Mouse (Mus musculus): Measurements from ENCODE around the gene Pth2. TPM values are rescaled to one million over a fixed set of nuclear protein-coding genes. Genes with fewer than 3 reads are reported as not detected.

The Pth2 gene
- polyA plus RNA-seq, 1 experiment from 2014 or later, result not detected

DNA sequence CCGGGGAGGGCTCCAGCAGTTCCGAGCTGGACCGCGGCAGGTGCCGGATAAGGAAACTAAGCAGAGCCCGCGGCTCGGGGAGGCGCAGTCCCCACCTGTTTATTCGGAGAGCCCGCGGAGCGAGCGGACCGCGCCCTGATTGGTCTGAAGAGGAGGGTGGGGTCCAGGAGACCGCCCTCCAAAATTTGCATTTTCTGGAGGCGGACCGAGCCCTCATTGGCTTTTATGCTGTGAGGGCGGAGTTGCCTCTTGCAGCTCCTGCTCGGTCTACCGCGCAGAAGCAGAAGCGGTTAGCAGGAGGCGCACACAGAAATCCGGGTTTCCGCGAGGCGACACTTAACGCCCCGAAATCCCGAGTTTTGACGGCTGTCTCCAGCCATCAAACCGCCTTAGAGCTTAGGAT lies 1.4 kb downstream of the Pth2 start:
- peaks cover 100% of the 10 kb centered on the region for H3K27me3 ChIP-seq (ENCODE audit: insufficient read depth, poor library complexity, severe bottlenecking)
- H3K4me3 ChIP-seq, result peak overlapping the region; percentile 45
- no peaks in the 10 kb centered on the region for H3K9me3 ChIP-seq
- H3K4me1 ChIP-seq (replicated peaks), result peaks cover 34% of the 10 kb centered on the region
- peak; percentile 89 for DNase-seq (ENCODE audit: low spot score)
- under 1% methylated on average over 34 of the region's 34 CpGs for WGBS
- H3K27ac ChIP-seq, result no peak overlapping the region
- no peaks in the 10 kb centered on the region for H3K36me3 ChIP-seq

DNA sequence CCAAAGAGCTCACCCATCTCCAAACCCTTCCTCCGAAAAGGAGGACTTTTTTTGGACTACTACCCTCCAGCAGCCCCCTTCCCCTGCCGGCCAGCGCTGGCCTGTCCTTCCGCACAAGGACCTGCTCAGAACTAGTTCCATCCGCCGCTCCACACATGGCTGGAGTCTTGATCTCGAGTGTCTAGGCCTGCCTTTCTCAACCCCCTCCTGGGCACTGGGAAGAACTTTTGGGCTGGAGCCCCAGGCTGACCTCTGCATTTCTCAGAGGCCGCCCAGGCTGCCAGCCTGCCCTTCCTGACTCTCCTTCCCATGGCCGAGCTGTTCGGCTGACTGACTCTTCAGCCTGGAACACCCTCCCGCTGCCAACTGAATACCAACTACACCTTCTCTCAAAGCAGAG lies 1.8 kb downstream of the Pth2 start:
- Histone ChIP-seq H3K9me3 (no peaks in the 10 kb centered on the region), H3K27me3 (ENCODE audit: insufficient read depth, poor library complexity, severe bottlenecking) (peaks cover 99% of the 10 kb centered on the region), H3K4me3 (peak overlapping the region; percentile 45), H3K36me3 (no peaks in the 10 kb centered on the region), H3K4me1 (replicated peaks) (peaks cover 32% of the 10 kb centered on the region), H3K27ac (no peak overlapping the region)
- 16% methylated on average over 11 of the region's 11 CpGs for WGBS
- no peak for DNase-seq (ENCODE audit: low spot score)

DNA sequence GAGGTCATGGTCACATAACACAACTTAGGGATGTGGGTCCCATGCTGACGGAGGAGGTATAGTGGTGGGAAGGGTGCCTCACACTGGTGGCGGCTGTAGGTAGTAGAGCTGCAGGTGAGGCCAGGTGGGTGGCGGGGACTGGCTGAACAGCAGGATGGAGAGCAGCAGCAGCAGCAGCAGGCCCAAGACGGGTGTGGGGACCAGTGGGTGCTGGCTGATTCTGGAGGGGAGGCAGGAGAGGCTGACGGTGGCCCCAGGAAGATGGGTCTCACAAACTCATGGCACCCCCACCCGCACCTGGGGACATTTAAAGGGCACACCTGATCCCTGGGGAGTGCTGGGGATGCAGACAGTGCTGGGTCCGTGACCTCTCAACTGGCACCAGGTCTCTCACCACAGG lies 2.9 kb downstream of the Pth2 start:
- WGBS, result 58% methylated on average over 7 of the region's 7 CpGs
- DNase-seq (ENCODE audit: low spot score), result no peak
- no peaks in the 10 kb centered on the region for H3K9me3 ChIP-seq
- peaks cover 32% of the 10 kb centered on the region for H3K4me1 ChIP-seq (replicated peaks)
- no peak overlapping the region for H3K27ac ChIP-seq
- H3K27me3 ChIP-seq (ENCODE audit: insufficient read depth, poor library complexity, severe bottlenecking), result peaks cover 99% of the 10 kb centered on the region
- H3K36me3 ChIP-seq, result no peaks in the 10 kb centered on the region
- H3K4me3 ChIP-seq, result no peak overlapping the region

GRCm38 (mm10) chr7:45185921-45186320 lies 5.1 kb downstream of the Pth2 start:
- no peak overlapping the region for H3K4me3 ChIP-seq
- DNase-seq (ENCODE audit: low spot score), result no peak
- no peaks in the 10 kb centered on the region for H3K36me3 ChIP-seq
- 68% methylated on average over 7 of the region's 7 CpGs for WGBS
- peaks cover 31% of the 10 kb centered on the region for H3K4me1 ChIP-seq (replicated peaks)
- no peaks in the 10 kb centered on the region for H3K9me3 ChIP-seq
- H3K27me3 ChIP-seq (ENCODE audit: insufficient read depth, poor library complexity, severe bottlenecking), result peaks cover 97% of the 10 kb centered on the region
- 0 out of 2 replicates have a peak overlapping the region, but pooled peaks have one; percentile 20 for H3K27ac ChIP-seq

DNA sequence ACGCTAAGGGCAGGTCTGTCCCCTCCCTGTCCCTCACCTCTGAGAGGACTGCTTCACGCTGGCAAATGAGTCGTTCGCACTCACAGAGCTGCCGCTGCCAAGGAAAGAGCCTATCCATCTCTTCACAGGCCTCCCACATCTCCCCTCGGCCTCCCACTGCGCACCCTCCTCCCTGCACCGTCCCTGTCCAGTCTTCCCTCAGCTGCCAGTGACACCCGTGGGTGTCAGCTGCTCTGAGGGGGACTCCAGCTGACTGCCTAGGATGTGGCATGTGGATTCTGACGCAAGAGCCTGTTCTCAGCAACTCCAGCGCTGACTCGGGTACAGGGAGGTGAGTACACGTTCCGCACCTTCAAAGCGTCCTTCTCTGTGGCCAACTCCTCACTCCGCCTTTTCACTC lies 8.8 kb downstream of the Pth2 start:
- Histone ChIP-seq H3K36me3 (no peaks in the 10 kb centered on the region), H3K27me3 (ENCODE audit: insufficient read depth, poor library complexity, severe bottlenecking) (peaks cover 81% of the 10 kb centered on the region), H3K9me3 (no peaks in the 10 kb centered on the region), H3K4me1 (replicated peaks) (peaks cover 34% of the 10 kb centered on the region), H3K4me3 (no peak overlapping the region), H3K27ac (no peak overlapping the region)
- WGBS, result 59% methylated on average over 16 of the region's 16 CpGs
- no peak for DNase-seq (ENCODE audit: low spot score)

GRCm38 (mm10) chr7:45190186-45190585 lies 9.4 kb downstream of the Pth2 start:
- Histone ChIP-seq H3K27me3 (ENCODE audit: insufficient read depth, poor library complexity, severe bottlenecking) (peaks cover 75% of the 10 kb centered on the region), H3K4me3 (no peak overlapping the region), H3K9me3 (no peaks in the 10 kb centered on the region), H3K36me3 (no peaks in the 10 kb centered on the region), H3K4me1 (replicated peaks) (peaks cover 34% of the 10 kb centered on the region), H3K27ac (no peak overlapping the region)
- no peak for DNase-seq (ENCODE audit: low spot score)
- WGBS, result 90% methylated on average over 6 of the region's 6 CpGs

- H3K4me1 ChIP-seq (replicated peaks), result peaks cover 42% of the 10 kb centered on the region
- 74% methylated on average over 2 of the region's 2 CpGs for WGBS
- no peaks in the 10 kb centered on the region for H3K9me3 ChIP-seq
- no peak overlapping the region for H3K27ac ChIP-seq
- H3K36me3 ChIP-seq, result no peaks in the 10 kb centered on the region
- H3K27me3 ChIP-seq (ENCODE audit: insufficient read depth, poor library complexity, severe bottlenecking), result peaks cover 74% of the 10 kb centered on the region
- no peak overlapping the region for H3K4me3 ChIP-seq
- no peak for DNase-seq (ENCODE audit: low spot score)
Observed at GRCm38 (mm10) chr7:45191161-45191560, 10.4 kb downstream of the Pth2 start.

DNA sequence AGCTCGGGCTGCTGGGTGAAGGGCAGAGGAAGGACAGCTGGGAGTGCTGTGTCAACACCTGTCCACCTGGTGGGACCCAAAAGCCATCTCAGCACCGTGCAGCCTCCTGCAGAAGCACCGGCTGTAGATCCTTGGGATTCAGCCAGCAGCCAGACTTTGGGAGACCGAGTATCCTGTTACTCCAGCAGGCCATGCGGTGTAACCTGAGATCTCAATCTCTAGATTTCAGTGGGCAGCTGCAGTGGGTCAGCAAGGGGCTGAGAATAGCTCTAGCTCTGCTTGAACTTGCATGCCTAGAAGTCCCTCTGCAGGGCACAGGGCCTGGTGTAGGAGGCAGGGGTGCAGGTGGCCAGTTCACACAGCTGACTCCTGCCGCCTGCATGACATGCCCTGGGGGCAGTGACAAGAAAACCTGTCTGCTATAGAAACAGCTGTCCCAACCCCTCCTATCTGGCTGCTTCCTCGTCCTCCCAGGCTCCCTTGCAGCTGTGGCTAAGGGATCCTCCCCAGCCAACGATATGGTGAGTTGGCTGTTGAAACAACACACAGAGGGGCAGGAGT lies 11.1 kb downstream of the Pth2 start:
- Histone ChIP-seq H3K27ac (0 out of 2 replicates have a peak overlapping the region, but pooled peaks have one; percentile 5), H3K9me3 (no peaks in the 10 kb centered on the region), H3K36me3 (no peaks in the 10 kb centered on the region), H3K27me3 (ENCODE audit: insufficient read depth, poor library complexity, severe bottlenecking) (peaks cover 71% of the 10 kb centered on the region), H3K4me3 (no peak overlapping the region), H3K4me1 (replicated peaks) (peaks cover 49% of the 10 kb centered on the region)
- peak; percentile 53 for DNase-seq (ENCODE audit: low spot score)
- 18% methylated on average over 8 of the region's 8 CpGs for WGBS

GRCm38 (mm10) chr7:45192585-45193310 lies 12.0 kb downstream of the Pth2 start:
- Histone ChIP-seq H3K4me1 (replicated peaks) (peaks cover 56% of the 10 kb centered on the region), H3K9me3 (no peaks in the 10 kb centered on the region), H3K4me3 (no peak overlapping the region), H3K36me3 (no peaks in the 10 kb centered on the region), H3K27ac (peak overlapping the region; percentile 50), H3K27me3 (ENCODE audit: insufficient read depth, poor library complexity, severe bottlenecking) (peaks cover 68% of the 10 kb centered on the region)
- DNase-seq (ENCODE audit: low spot score), result no peak
- 76% methylated on average over 7 of the region's 7 CpGs for WGBS

DNA sequence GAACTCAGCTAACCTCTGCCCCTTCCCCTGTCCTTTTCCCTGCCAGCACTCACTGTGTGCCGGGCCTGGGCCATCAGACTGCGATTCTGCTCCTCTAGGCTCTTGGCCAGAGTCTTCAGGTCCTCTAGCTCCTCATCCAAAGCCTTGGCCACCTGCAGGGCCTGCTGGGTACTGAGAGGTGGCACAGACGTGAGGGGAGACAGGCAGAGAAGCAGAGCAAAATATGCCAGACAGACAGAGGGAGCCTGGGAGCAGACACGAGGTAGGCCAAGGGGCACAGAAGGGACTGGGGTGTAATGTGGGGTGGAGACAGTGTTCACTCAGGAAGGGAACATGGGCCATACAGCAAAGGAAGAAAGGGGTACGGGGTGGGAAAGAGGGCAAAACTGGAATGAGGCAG lies 12.6 kb downstream of the Pth2 start:
- Histone ChIP-seq H3K27ac (peak overlapping the region; percentile 50), H3K4me3 (no peak overlapping the region), H3K9me3 (no peaks in the 10 kb centered on the region), H3K36me3 (no peaks in the 10 kb centered on the region), H3K27me3 (ENCODE audit: insufficient read depth, poor library complexity, severe bottlenecking) (peaks cover 61% of the 10 kb centered on the region), H3K4me1 (replicated peaks) (peaks cover 61% of the 10 kb centered on the region)
- no peak for DNase-seq (ENCODE audit: low spot score)
- 62% methylated on average over 5 of the region's 5 CpGs for WGBS

DNA sequence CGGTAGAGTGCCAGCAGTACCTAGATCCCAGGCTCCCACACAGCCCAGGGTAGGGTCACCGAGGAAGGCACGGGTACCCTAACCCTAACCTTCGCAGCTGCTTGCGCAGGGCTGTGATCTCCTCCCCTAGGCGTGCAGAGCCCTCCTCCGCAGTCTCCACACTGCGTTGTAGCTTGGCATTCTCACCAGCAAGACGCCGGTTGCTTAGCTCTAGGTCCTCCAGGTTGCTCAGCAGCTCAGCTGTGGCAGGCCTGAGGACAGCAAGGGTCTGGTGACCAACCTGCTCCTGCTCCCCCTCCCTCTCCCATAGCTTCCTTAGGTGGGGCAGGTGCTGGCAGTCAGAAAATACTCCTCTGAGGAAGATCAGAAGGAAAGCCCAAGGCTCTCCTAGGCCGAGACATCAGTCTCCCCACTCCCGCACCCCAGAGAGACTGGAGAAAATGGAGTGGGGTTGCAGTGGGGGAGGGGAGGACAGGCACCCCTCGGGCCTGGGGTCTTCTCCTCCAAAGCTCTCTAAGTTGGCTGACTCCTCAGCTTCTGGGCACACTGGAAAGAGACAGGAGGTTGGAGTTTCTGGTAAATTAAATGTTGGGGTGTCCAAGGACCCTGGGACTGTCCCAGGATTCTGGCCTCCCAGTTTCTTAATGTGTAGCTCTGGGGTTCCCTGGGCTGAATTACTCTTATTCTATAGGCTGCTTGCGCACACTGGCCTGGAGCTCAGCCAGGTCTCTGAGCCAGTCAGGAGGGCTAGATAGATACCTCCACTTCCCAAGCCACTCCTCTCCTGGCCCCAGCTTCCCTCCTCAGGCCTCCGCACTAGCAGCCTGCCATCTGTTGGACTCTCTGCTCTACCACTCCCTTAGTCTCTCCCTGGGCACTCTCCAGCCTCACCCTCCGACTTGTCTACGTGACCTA lies 13.3 kb downstream of the Pth2 start:
- Histone ChIP-seq H3K9me3 (no peaks in the 10 kb centered on the region), H3K27me3 (ENCODE audit: insufficient read depth, poor library complexity, severe bottlenecking) (peaks cover 54% of the 10 kb centered on the region), H3K27ac (peak overlapping the region; percentile 18; the same call in 1 of the 2 replicates), H3K4me3 (no peak overlapping the region), H3K4me1 (replicated peaks) (peaks cover 66% of the 10 kb centered on the region), H3K36me3 (no peaks in the 10 kb centered on the region)
- 71% methylated on average over 17 of the region's 17 CpGs for WGBS
- no peak for DNase-seq (ENCODE audit: low spot score)

GRCm38 (mm10) chr7:45195341-45196175 lies 14.8 kb downstream of the Pth2 start:
- Histone ChIP-seq H3K4me3 (no peak overlapping the region), H3K4me1 (replicated peaks) (peaks cover 66% of the 10 kb centered on the region), H3K9me3 (no peaks in the 10 kb centered on the region), H3K36me3 (no peaks in the 10 kb centered on the region), H3K27me3 (ENCODE audit: insufficient read depth, poor library complexity, severe bottlenecking) (peaks cover 50% of the 10 kb centered on the region), H3K27ac (0 out of 2 replicates have a peak overlapping the region, but pooled peaks have one; percentile 45)
- no peak for DNase-seq (ENCODE audit: low spot score)
- WGBS, result 58% methylated on average over 13 of the region's 13 CpGs
